Mouse (Mus musculus) common myeloid progenitor, adult 5-6 weeks (primary cell): Measurements from ENCODE around the gene Lpo. TPM values are rescaled to one million over a fixed set of nuclear protein-coding genes. Genes with fewer than 3 reads are reported as not detected.

Source experiments
- ATAC-seq: replicated peaks from 2 replicates; pipeline ENCODE4 v1.8.0; 2016; ENCODE audit warnings: low read depth, mild to moderate bottlenecking, moderate TSS enrichment, inconsistent platforms; ENCODE audit not compliant: poor library complexity, severe bottlenecking
- total RNA-seq: library from RNA; stranded (forward); fragments of 200-1000, 187-1606 nt; gene quantifications from 2 replicates; pipeline ENCODE4 v1.2.3, GENCODE M21; 2017

The Lpo gene
- total RNA-seq, 1 experiment from 2014 or later = not detected

- 0 out of 2 replicates have a peak, but pooled peaks have one; percentile 3 for ATAC-seq
These were observed 67.6 kb downstream of the Lpo start, which contains the start of gene Tspoap1 for GRCm38 (mm10) chr11:87760301-87761081. TSS of gene Tspoap1 (plus strand) at chr11:87760541.

GRCm38 (mm10) chr11:87759609-87760005 lies 68.5 kb downstream of the Lpo start:
- peak; percentile 19 for ATAC-seq

GRCm38 (mm10) chr11:87758957-87759608 lies 69.0 kb downstream of the Lpo start:
- no peak for ATAC-seq

- ATAC-seq = no peak
These were observed 69.8 kb downstream of the Lpo start for GRCm38 (mm10) chr11:87758161-87758911.

GRCm38 (mm10) chr11:87757001-87757954 lies 70.8 kb downstream of the Lpo start:
- ATAC-seq = no peak

Other genes starting within 250 kb of the Lpo start
- gene Mtmr4, start 236.1 kb downstream of the Lpo start, total RNA-seq = 18.8 and 21.5 TPM in 2 replicates
- gene Hsf5, start 211.1 kb downstream of the Lpo start, total RNA-seq = 0.15 TPM in 1 of 2 replicates, not detected in the other
- 0.10 and 0.27 TPM in 2 replicates for gene Rnf43, start 165.6 kb downstream of the Lpo start, total RNA-seq
- 68.7 and 71.2 TPM in 2 replicates for gene Supt4a, start 90.7 kb downstream of the Lpo start, total RNA-seq
- 8.4 and 12.0 TPM in 2 replicates for gene Tspoap1, start 67.7 kb downstream of the Lpo start, total RNA-seq
- gene Mpo, start 34.7 kb downstream of the Lpo start, total RNA-seq = 1,506 and 1,797 TPM in 2 replicates
- gene Mks1, start 24.9 kb upstream of the Lpo start, total RNA-seq = 3.9 and 5.3 TPM in 2 replicates
- gene Epx, start 47.2 kb upstream of the Lpo start, total RNA-seq = 0.73 and 1.8 TPM in 2 replicates
- gene Olfr462, start 64.0 kb upstream of the Lpo start, total RNA-seq = not detected in 2 replicates
- gene Olfr463, start 69.1 kb upstream of the Lpo start, total RNA-seq = not detected in 2 replicates
- gene Olfr464, start 92.7 kb upstream of the Lpo start, total RNA-seq = not detected in 2 replicates
- 20.2 and 24.9 TPM in 2 replicates for gene Dynll2, start 159.2 kb upstream of the Lpo start, total RNA-seq
- gene Srsf1, start 219.1 kb upstream of the Lpo start, total RNA-seq = 612 and 668 TPM in 2 replicates
- 33.8 and 42.6 TPM in 2 replicates for gene Vezf1, start 240.0 kb upstream of the Lpo start, total RNA-seq